Mouse (Mus musculus) hindbrain, embryonic 16.5 days (tissue): ENCODE results near the gene Slc8a1. TPM values are rescaled to one million over a fixed set of nuclear protein-coding genes. Genes with fewer than 3 reads are reported as not detected.

Experiments used
- ATAC-seq: fragments of 200-750 bp; cut with Nextera tagmentation; 2 replicates; pipeline ENCODE4 v1.8.0; 2017; ENCODE audit warnings: moderate TSS enrichment, moderate library complexity
- H3K27ac ChIP-seq: fragments of 300-500 bp; sonication (generic); 2 replicates; pipeline ENCODE4 v1.5.1; 2014; ENCODE audit warnings: low read depth, mild to moderate bottlenecking, control low read depth, low read length, moderate library complexity
- H3K27me3 ChIP-seq: fragments of 300-500 bp; sonication (generic); replicated peaks from 2 replicates; pipeline ENCODE4 v1.6.1; 2014; ENCODE audit warnings: low read length; ENCODE audit not compliant: control insufficient read depth, insufficient read depth
- H3K36me3 ChIP-seq: fragments of 300-500 bp; sonication (generic); 2 replicates; pipeline ENCODE4 v1.6.1; 2014; ENCODE audit warnings: mild to moderate bottlenecking, low read length, moderate library complexity, mixed read lengths; ENCODE audit not compliant: control insufficient read depth, insufficient read depth
- H3K4me1 ChIP-seq: fragments of 300-500 bp; sonication (generic); 2 replicates; pipeline ENCODE4 v1.6.1; 2014; ENCODE audit warnings: low read depth, low read length; ENCODE audit not compliant: control insufficient read depth, insufficient read depth
- H3K4me2 ChIP-seq: fragments of 300-500 bp; sonication (generic); 2 replicates; pipeline ENCODE4 v1.6.1; 2014; ENCODE audit warnings: mild to moderate bottlenecking, low read length, control low read depth, moderate library complexity
- H3K4me3 ChIP-seq: fragments of 300-500 bp; sonication (generic); 2 replicates; pipeline ENCODE4 v1.5.1; 2014; ENCODE audit warnings: mild to moderate bottlenecking, low read length, control low read depth, moderate library complexity
- H3K9ac ChIP-seq: fragments of 300-500 bp; sonication (generic); 2 replicates; pipeline ENCODE4 v1.6.1; 2014; ENCODE audit warnings: low read depth, mild to moderate bottlenecking, control low read depth, low read length, moderate library complexity
- H3K9me3 ChIP-seq: fragments of 300-500 bp; sonication (generic); 2 replicates; pipeline ENCODE4 v1.6.1; 2014; ENCODE audit warnings: mild to moderate bottlenecking, low read length, moderate library complexity; ENCODE audit not compliant: control insufficient read depth
- WGBS: fragments of 180-500 bp; shearing (Covaris S2); extraction: QIAGEN DNeasy Blood & Tissue Kit; methylation state at CpG from one replicate; pipeline ENCODE4 v1.1.7; 2014; 5-methylcytosine and 5-hydroxymethylcytosine counted together
- polyA plus RNA-seq: library from polyadenylated mRNA; unstranded; fragments of >200 nt; fragmentation: Nextera tagmentation; extraction: Ambion mirVana; gene quantifications from 2 replicates; pipeline ENCODE4 v1.2.1, GENCODE M21; 2015

The Slc8a1 gene
- polyA plus RNA-seq, 1 experiment from 2014 or later, result 19.7 TPM

GRCm38 (mm10) chr17:81385476-81385875 lies 352.7 kb downstream of the Slc8a1 start:
- no peaks in the 10 kb centered on the region for H3K27me3 ChIP-seq
- H3K9ac ChIP-seq, result no peak overlapping the region
- no peak overlapping the region for H3K4me2 ChIP-seq
- no peak for ATAC-seq
- H3K36me3 ChIP-seq, result 0 out of 2 replicates have a peak, but pooled peaks cover 4% of the 10 kb centered on the region
- no peak overlapping the region for H3K4me3 ChIP-seq
- H3K9me3 ChIP-seq, result no peaks in the 10 kb centered on the region
- no peaks in the 10 kb centered on the region for H3K4me1 ChIP-seq
- 86% methylated on average over 5 of the region's 5 CpGs for WGBS
- no peak overlapping the region for H3K27ac ChIP-seq

GRCm38 (mm10) chr17:81383461-81383860 lies 354.7 kb downstream of the Slc8a1 start:
- Histone ChIP-seq H3K9ac (no peak overlapping the region), H3K27ac (no peak overlapping the region), H3K4me3 (no peak overlapping the region), H3K27me3 (no peaks in the 10 kb centered on the region), H3K9me3 (no peaks in the 10 kb centered on the region), H3K4me2 (no peak overlapping the region), H3K4me1 (no peaks in the 10 kb centered on the region), H3K36me3 (0 out of 2 replicates have a peak, but pooled peaks cover 2% of the 10 kb centered on the region)
- WGBS, result 92% methylated on average over 4 of the region's 4 CpGs
- no peak for ATAC-seq

DNA sequence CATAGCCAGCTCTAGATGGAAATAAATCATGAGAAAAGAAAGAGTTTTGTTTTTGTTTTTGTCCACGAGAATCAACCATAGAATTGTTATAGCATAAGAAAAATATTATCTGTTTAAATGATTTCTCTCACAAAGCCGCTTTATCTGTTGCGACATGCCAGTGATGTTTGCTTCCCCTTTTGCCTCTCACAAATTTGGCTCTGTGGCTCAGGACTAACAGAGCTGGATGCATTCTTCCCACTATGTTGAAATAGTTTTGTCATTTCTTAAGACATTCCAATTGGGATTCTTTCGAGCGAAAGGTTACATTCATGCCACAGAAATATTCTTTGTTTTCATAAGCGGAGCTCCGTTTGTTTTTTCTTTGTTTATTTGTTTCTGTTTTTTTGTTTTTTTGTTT lies 359.7 kb downstream of the Slc8a1 start:
- H3K36me3 ChIP-seq, result no peaks in the 10 kb centered on the region
- H3K4me1 ChIP-seq, result no peaks in the 10 kb centered on the region
- H3K9ac ChIP-seq, result no peak overlapping the region
- no peaks in the 10 kb centered on the region for H3K27me3 ChIP-seq
- H3K4me2 ChIP-seq, result no peak overlapping the region
- H3K4me3 ChIP-seq, result no peak overlapping the region
- ATAC-seq, result no peak
- no peak overlapping the region for H3K27ac ChIP-seq
- 82% methylated on average over 7 of the region's 7 CpGs for WGBS
- H3K9me3 ChIP-seq, result no peaks in the 10 kb centered on the region

- no peak for ATAC-seq
- H3K4me2 ChIP-seq, result no peak overlapping the region
- H3K27me3 ChIP-seq, result no peaks in the 10 kb centered on the region
- H3K27ac ChIP-seq, result no peak overlapping the region
- H3K9ac ChIP-seq, result no peak overlapping the region
- no peaks in the 10 kb centered on the region for H3K36me3 ChIP-seq
- H3K4me1 ChIP-seq, result no peaks in the 10 kb centered on the region
- WGBS, result 45% methylated on average over 5 of the region's 5 CpGs
- no peak overlapping the region for H3K4me3 ChIP-seq
- H3K9me3 ChIP-seq, result no peaks in the 10 kb centered on the region
Measured at GRCm38 (mm10) chr17:81377757-81378299, 360.3 kb downstream of the Slc8a1 start.

GRCm38 (mm10) chr17:81377195-81377594 lies 361.0 kb downstream of the Slc8a1 start:
- H3K27ac ChIP-seq, result no peak overlapping the region
- no peaks in the 10 kb centered on the region for H3K27me3 ChIP-seq
- no peaks in the 10 kb centered on the region for H3K36me3 ChIP-seq
- no peaks in the 10 kb centered on the region for H3K9me3 ChIP-seq
- no peak for ATAC-seq
- H3K9ac ChIP-seq, result no peak overlapping the region
- no peak overlapping the region for H3K4me3 ChIP-seq
- WGBS, result 12% methylated on average over 1 of the region's 1 CpGs
- H3K4me1 ChIP-seq, result no peaks in the 10 kb centered on the region
- H3K4me2 ChIP-seq, result no peak overlapping the region

DNA sequence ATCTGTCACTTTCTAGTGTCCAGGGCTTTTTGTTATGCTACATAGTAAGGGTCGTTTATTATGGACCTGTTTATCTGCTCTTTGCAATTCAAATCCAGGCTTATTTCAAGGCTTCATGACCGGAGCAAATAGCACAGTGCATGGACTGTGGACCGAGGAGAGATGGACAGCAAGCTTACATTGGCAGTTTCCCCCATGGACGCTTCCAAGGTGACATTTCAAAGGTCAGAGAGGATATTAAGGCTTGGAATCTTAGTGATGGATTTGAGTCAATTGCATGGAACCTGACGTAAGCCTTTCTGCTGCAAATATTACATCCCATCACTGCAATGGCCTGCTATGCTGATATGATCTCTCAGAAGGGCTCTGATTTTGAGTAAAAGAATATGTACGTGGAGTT lies 362.3 kb downstream of the Slc8a1 start:
- no peak for ATAC-seq
- H3K36me3 ChIP-seq, result no peaks in the 10 kb centered on the region
- WGBS, result 87% methylated on average over 6 of the region's 6 CpGs
- H3K4me1 ChIP-seq, result no peaks in the 10 kb centered on the region
- H3K27ac ChIP-seq, result no peak overlapping the region
- no peak overlapping the region for H3K9ac ChIP-seq
- H3K4me2 ChIP-seq, result no peak overlapping the region
- H3K27me3 ChIP-seq, result no peaks in the 10 kb centered on the region
- H3K9me3 ChIP-seq, result no peaks in the 10 kb centered on the region
- no peak overlapping the region for H3K4me3 ChIP-seq

DNA sequence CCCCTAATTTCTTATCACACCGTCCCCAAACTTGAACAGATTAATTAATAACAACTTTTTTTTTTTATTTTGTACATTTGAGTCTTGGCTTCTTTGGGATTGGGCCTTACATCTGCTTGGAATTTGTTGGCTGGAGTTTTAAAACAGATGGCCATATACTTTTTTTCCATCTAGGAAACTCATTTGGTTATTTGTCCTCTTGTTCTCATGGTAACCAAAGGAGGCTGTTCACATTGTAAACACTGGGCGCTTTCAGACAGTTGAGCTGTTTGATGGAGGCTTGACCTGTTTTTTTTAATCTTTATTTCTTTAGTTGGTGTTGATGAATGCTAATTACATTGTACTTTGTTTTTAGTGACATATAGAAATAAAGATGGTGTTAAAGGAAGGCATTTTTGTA lies 369.1 kb downstream of the Slc8a1 start:
- no peak overlapping the region for H3K27ac ChIP-seq
- no peaks in the 10 kb centered on the region for H3K9me3 ChIP-seq
- H3K4me1 ChIP-seq, result no peaks in the 10 kb centered on the region
- no peak overlapping the region for H3K9ac ChIP-seq
- no peaks in the 10 kb centered on the region for H3K36me3 ChIP-seq
- 67% methylated on average over 2 of the region's 2 CpGs for WGBS
- ATAC-seq, result no peak
- H3K27me3 ChIP-seq, result no peaks in the 10 kb centered on the region
- H3K4me3 ChIP-seq, result no peak overlapping the region
- H3K4me2 ChIP-seq, result no peak overlapping the region

DNA sequence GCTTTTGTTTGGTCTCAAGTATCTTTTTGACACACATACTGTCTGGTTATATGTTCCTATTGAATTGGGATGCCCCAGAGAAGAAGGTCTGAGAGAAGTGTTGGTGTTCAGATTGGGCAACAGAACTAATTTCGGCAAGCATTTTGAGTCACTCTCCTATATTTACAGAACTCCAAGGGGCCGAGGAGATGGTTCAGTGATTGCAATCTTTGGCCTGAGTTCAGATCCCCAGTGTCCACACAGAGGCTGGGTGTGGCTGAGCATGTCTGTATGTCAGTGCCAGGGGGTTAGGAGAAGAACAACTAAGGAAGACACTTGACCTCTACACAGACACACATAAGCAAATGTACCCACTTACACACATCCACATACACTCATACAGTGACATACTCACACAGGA lies 369.7 kb downstream of the Slc8a1 start:
- WGBS, result 82% methylated on average over 2 of the region's 2 CpGs
- no peak overlapping the region for H3K4me2 ChIP-seq
- no peak for ATAC-seq
- no peak overlapping the region for H3K27ac ChIP-seq
- no peaks in the 10 kb centered on the region for H3K36me3 ChIP-seq
- no peaks in the 10 kb centered on the region for H3K4me1 ChIP-seq
- H3K27me3 ChIP-seq, result no peaks in the 10 kb centered on the region
- no peaks in the 10 kb centered on the region for H3K9me3 ChIP-seq
- no peak overlapping the region for H3K9ac ChIP-seq
- no peak overlapping the region for H3K4me3 ChIP-seq

DNA sequence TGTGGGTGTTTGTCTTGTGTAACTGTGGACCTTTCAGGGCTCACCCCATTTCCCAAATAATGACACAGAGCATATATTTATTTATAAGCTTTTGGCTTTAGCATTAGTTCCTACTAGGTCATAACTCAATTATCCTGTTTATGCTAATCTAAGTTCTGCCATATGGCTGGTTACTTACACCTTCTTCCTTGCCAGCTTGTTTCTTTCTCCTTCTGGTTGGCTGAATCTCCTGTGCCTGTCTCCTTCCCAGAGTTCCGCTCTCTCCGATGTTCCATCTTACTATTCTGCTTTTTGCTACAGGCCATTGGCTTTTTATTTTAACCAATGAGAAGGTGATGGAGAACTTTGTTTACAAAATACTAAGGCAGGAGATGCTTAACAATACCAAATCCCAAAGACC lies 374.8 kb downstream of the Slc8a1 start:
- Histone ChIP-seq H3K9ac (no peak overlapping the region), H3K9me3 (no peaks in the 10 kb centered on the region), H3K4me2 (no peak overlapping the region), H3K36me3 (no peaks in the 10 kb centered on the region), H3K27ac (no peak overlapping the region), H3K27me3 (no peaks in the 10 kb centered on the region), H3K4me3 (no peak overlapping the region), H3K4me1 (no peaks in the 10 kb centered on the region)
- 92% methylated on average over 2 of the region's 2 CpGs for WGBS
- no peak for ATAC-seq

DNA sequence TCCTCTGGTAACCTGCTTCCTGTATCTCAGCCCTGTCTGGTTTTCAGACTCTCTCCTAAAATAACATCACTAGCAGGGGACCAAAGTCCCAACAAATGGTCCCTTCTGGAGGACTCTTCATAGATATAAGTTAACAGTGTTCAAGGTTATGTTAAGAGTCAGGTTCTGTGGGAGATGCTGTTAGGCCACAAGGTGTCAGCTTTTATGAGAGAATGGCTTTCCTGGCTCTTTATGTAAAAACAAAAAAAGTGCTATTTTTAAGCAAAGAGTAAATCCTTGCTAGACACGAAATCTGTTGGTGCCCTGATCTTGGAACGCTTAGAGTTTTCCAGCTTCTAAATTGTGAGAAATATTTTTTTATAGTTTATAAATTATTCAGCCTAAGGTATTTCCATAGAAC lies 377.6 kb downstream of the Slc8a1 start:
- Histone ChIP-seq H3K9me3 (no peaks in the 10 kb centered on the region), H3K27ac (no peak overlapping the region), H3K36me3 (no peaks in the 10 kb centered on the region), H3K27me3 (no peaks in the 10 kb centered on the region), H3K4me2 (no peak overlapping the region), H3K4me1 (no peaks in the 10 kb centered on the region), H3K9ac (no peak overlapping the region), H3K4me3 (no peak overlapping the region)
- no peak for ATAC-seq
- WGBS, result 85% methylated on average over 2 of the region's 2 CpGs
